Mouse (Mus musculus) frontal cortex, postnatal 36 days (tissue): ENCODE measurements around the gene Olfr222.

Experiments used
- DNase-seq, 2 experiments: peaks; one replicate each; pipeline ENCODE4 v3.0.0; 2022; ENCODE audit warnings: low spot score in 2 of 2

The Olfr222 gene

DNA sequence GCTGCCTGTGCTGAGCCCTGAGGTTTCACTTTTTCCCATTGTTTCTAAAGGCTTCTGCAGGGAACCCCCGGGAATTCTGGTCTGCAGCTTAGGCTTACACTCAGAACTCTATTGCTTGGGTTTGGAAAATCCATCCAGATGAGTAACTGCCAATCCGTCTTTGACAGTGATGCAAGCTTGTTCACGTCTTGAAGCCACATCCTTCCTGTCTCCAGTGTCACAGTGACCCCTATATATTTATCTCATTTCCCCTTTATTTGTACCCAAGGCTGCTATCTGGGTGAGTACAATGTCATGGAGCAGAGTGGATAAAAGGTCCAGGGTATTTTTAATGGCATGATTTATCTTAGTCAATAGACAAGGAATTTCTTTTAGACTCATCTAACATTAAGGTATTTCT lies 34.7 kb downstream of the Olfr222 start, which contains the start of gene Nlrp3:
TSS of gene Nlrp3 (plus strand) at position 245 of the 400 bp plus-strand sequence.
- no peak for DNase-seq

DNA sequence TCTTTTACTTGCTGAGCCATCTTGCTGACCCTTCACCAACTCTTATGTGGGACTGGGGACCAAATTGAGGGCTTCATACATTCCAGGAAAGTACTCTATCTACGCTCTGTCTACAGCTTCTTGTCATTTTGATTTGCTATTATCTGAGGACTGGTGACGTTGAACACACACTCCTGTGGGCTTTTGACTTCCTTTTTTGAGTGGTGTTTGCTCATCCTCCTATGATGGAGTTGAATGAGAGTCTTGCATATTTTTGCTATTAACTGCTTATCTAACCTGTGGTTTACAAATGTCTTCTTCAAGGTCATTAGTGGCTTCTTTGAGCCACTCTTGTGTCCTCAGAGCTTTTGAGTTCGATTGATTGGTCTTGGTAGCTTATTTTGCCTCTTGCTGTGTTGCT lies 35.9 kb downstream of the Olfr222 start:
- no peak for DNase-seq

DNA sequence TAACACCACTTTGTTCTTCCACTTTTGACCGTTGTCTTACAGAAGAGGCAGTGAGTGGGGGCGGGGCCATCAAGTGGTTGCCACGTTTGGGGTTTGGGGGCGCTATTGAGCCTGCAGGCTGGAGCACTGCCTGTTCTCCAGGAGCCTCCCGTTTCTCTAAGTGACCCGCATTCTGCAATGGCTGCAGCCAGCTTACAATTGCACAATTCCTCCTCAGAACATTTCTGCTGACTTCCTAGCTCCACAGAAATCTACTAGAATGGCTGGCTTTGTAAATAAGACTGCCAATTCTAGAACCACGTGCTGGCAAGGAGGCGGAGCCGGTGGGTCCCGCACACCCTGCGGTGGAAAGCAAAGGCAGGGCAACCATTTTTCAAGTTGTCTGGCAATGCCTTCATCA lies 37.6 kb downstream of the Olfr222 start:
- peak; percentile 28 to 36 for DNase-seq

DNA sequence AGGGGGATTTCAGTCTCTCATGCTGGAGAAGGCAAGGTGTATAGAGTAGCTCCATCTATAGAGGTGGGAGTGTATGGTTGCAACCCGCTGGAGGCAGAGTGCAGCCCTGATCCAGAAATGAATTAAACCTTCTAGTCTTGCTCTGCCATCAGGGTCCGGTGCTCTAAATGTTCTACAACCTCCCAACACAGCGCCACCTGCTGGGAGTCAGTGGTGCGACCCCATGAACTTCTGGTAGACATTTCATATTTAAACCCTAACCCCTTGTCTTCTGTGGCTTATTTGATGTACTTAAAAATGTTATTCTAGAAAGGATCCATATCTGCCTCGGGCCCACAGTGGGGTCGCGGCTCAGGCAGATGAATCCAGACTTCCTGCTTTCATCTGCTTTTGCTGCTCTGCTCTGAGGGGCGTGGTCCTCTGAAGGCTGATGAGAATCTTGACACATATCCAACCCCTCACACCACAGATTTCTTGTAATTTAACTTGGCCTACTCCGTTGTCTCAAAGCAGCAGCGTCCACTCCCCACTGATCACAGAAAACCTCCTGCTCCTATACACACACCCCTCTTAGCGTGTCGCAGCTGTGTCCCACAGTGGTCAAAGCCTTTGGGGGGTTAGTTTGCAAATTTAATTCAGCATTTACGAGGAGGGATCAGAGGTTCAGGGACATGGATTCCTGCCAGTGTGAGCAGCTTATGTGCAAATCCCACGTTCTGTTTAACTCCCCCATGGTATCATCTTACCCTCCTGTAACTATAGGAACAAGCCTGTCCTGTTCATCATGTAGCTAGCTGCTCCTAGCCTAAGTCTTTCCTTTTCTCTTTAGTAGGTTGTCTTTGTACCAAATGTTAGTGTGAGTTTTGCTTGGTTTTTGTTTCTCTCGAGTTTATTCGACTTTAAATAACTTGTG lies 38.6 kb downstream of the Olfr222 start:
- no peak for DNase-seq

DNA sequence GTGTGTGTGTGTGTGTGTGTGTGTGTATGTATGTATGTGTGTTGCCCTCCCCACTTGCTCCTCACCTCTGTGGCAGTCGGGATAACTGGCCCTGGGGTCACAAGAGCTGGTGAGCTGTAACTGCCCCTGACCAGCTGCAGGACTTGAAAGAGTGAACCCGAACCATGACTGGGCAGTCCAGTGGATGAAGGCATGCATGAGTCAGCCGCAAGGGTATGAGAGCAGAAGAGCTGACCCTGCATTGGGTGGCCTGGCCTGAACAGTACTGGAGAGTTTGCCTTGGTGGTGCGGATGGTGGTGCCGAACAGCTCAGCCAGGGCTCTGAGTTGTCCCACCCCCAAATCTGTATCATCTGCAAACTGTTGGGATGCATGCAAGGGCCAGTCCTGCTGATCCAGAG lies 44.5 kb downstream of the Olfr222 start:
- no peak for DNase-seq

DNA sequence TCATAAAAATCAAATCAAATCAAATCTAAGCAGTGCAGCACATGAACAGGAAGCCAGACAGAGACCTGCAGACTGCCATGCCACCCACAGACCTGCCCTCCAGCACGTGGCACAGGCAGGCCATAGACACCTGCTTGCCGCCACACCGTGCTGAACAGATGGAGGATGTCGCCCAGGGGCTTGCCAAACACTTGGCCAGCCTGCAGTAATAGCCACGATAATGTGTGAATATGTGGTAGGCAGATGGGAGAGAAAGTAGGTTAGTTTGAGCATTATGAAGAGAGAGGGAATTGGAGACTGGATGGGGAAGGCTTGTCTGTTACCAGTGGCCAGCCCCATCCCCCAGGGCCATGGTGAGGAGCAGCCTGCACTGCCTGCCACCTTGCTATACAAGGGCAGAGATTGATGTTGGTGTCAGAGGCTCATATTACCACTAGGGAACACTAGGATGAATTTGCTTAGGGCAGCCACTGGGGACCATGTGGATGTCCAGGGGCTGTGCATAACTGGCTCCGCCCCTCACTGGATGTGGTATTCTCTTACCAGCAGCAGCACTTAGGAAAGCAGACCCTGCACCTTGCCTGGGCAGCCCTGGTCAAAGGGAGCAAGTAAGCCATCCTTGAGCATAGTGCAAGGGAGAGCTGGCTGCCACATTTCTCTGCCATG lies 45.0 kb downstream of the Olfr222 start:
- peak; percentile 34 to 62 for DNase-seq

DNA sequence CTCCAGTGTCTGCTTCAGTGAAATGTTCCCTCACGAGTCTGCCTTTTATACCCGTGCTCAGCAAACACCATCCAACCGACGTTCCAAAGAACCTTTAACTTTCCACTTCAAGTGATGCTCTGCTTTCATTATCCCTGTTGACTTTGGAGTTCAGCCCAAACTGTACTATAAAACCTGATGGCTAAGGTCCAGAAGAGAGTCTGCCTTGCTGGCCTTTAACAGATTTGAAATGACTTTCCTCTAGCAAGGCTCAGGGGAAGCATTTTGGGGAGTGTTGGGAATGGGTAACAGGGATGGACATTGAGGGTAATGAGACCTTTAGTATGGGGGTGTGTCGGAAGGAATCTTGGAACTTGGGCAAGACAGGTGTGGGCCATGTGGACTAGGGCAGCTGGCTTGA lies 45.8 kb downstream of the Olfr222 start:
- no peak for DNase-seq

DNA sequence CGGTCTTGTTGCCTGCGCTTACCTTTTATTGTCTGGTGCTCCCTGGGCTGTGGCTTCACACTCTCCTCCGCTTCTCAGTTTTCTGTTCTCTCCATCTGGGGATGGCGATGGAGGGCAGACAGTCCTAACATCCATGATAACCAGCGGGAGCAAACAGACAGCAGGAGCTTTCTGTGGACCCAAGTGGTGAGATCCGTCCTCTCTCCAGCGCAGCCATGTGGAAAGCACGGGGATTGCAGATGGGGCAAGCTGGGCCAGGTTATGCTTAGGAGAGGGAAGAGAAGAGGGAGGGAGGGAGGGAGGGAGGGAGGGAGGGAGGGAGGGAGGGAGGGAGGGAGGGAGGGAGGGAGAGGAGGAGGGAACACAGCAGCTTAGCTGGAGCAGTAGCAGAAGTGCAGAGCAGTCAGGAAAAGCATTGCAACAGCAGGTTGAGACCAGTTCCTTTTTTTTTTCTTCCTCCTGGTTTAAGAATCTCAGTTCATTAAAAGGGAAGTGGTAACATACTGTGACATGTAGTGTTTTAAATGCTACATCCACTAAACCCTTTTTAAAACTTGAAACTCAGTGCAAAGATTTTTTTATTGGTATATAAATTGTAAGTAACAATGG lies 49.5 kb downstream of the Olfr222 start, which contains the start of gene Zkscan17:
TSS of gene Zkscan17 (minus strand) at position 280 of the 609 bp plus-strand sequence.
- DNase-seq, result no peak

DNA sequence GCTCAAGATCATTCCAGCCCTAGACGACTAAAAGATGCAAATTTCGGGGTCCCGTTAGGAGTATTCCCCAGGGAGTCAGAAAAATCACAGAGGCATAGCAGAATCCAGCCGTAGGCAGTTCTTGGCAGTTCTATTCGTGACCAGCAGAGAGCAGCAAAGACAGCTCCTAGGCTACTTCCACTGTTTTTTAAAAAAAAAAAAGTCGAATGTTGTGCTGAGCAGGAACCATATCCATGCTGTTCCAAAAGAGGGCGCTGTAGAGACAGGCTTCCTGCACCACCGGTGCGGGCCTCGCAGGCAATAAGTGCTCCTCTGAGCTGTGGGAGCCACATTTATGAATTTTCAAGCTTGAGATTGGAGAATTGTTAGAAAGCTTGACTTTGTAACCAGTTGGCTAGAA lies 50.8 kb downstream of the Olfr222 start:
- DNase-seq, result peak; percentile 68 to 91

DNA sequence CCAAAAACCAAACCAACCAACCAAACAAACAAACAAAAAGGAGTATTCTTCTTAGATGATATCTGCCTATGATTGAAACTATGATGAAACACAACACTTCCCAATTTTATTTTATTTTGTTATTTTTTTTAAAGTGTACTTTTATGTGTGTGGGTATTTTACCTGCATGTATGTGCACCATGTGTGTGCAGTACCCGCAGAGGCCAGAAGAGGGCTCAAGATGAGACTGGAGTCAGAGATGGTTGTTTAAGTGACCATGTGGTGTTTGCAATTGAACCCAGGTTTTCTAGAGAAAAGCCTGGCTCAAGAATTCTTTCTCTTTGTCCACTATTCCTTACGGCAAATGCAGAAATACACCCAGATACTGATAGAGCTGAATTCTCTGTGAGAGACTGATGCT lies 51.9 kb downstream of the Olfr222 start:
- no peak for DNase-seq
